Mouse (Mus musculus): ENCODE data around the gene Gm7247. TPM values are rescaled to one million over a fixed set of nuclear protein-coding genes. Genes with fewer than 3 reads are reported as not detected.
"Not testable (repeated sequence)": the region's sequence is repeated elsewhere in the genome, so short reads cannot be mapped to it uniquely, and the experiment has no call there.

Gm7247 gene
- polyA plus RNA-seq, 1 experiment from 2014 or later = not detected

GRCm38 (mm10) chr14:51482051-51482715 is 120.6 kb downstream of the Gm7247 start:
- Histone ChIP-seq H3K4me1 (ENCODE audit: control insufficient read depth, low read depth, low read length) (no peaks in the 10 kb centered on the region), H3K27me3 (ENCODE audit: control insufficient read depth, insufficient read depth, low read depth, low read length) (no peaks in the 10 kb centered on the region), H3K9me3 (replicated peaks; ENCODE audit: control insufficient read depth, low read length) (no peaks in the 10 kb centered on the region), H3K4me3 (ENCODE audit: low read depth, low read length) (no peak overlapping the region), H3K36me3 (ENCODE audit: control insufficient read depth, insufficient read depth) (no peaks in the 10 kb centered on the region), H3K9ac (ENCODE audit: low read depth, low read length) (no peak overlapping the region), H3K4me2 (ENCODE audit: low read depth, low read length) (no peak overlapping the region), H3K27ac (ENCODE audit: low read length) (no peak overlapping the region)
- WGBS (ENCODE audit: insufficient replicate concordance) = 50% methylated on average over 5 of the region's 5 CpGs
- no peak for ATAC-seq (ENCODE audit: low read depth)

DNA sequence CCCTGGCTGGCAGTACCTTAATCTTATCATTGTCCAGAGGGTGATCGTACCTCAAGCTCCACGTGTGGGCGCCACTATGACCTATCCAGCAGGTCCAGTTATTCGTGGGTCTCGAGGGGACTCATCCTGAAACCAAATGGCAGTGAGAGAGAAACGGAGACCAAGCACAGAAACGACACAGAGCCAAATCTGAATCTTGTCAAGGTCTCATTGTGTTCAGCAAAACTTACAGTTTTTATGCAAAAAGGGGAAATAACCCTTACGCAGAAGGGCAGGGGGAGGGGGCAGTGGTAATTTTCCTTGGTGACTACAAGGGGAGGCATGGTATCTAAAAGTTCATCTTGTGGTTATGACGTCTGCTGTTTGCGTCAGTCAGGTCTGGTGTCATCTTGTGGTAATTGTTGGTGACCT is 121.4 kb downstream of the Gm7247 start:
- H3K27ac ChIP-seq (ENCODE audit: low read length); H3K9me3 ChIP-seq (replicated peaks; ENCODE audit: control insufficient read depth, low read length); ATAC-seq (ENCODE audit: low read depth); H3K4me1 ChIP-seq (ENCODE audit: control insufficient read depth, low read depth, low read length); H3K27me3 ChIP-seq (ENCODE audit: control insufficient read depth, insufficient read depth, low read depth, low read length); H3K4me3 ChIP-seq (ENCODE audit: low read depth, low read length); H3K9ac ChIP-seq (ENCODE audit: low read depth, low read length); H3K4me2 ChIP-seq (ENCODE audit: low read depth, low read length); H3K36me3 ChIP-seq (ENCODE audit: control insufficient read depth, insufficient read depth): not testable (repeated sequence)
- 49% methylated on average over 10 of the region's 10 CpGs for WGBS (ENCODE audit: insufficient replicate concordance)

GRCm38 (mm10) chr14:51483671-51484070 is 122.1 kb downstream of the Gm7247 start:
- WGBS (ENCODE audit: insufficient replicate concordance) = 58% methylated on average over 1 of the region's 1 CpGs
- Histone ChIP-seq H3K9me3 (replicated peaks; ENCODE audit: control insufficient read depth, low read length) (no peaks in the 10 kb centered on the region), H3K4me3 (ENCODE audit: low read depth, low read length) (no peak overlapping the region), H3K4me2 (ENCODE audit: low read depth, low read length) (no peak overlapping the region), H3K27me3 (ENCODE audit: control insufficient read depth, insufficient read depth, low read depth, low read length) (no peaks in the 10 kb centered on the region), H3K4me1 (ENCODE audit: control insufficient read depth, low read depth, low read length) (no peaks in the 10 kb centered on the region), H3K9ac (ENCODE audit: low read depth, low read length) (no peak overlapping the region), H3K36me3 (ENCODE audit: control insufficient read depth, insufficient read depth) (no peaks in the 10 kb centered on the region), H3K27ac (ENCODE audit: low read length) (no peak overlapping the region)
- ATAC-seq (ENCODE audit: low read depth) = no peak

DNA sequence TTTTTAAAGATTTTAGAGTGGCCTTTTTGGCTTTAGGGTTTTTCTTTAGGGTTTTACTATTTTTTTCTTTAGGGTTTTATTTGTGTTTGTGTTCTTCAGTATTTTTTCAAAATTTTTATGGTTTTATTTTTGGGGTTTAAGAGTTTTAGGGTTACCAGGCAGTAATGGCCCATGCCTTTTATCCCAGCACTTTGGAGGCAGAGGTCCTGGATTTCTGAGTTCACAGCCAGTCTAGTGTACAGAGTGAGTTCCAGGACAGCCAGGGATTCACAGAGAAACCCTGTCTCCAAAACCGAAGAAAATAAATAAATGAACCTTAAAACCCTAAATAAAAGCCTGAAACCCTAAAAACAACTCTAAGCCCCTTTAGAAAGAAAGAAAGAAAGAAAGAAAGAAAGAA is 124.6 kb downstream of the Gm7247 start:
- no peaks in the 10 kb centered on the region for H3K27me3 ChIP-seq (ENCODE audit: control insufficient read depth, insufficient read depth, low read depth, low read length)
- H3K9ac ChIP-seq (ENCODE audit: low read depth, low read length) = no peak overlapping the region
- H3K4me2 ChIP-seq (ENCODE audit: low read depth, low read length) = no peak overlapping the region
- H3K36me3 ChIP-seq (ENCODE audit: control insufficient read depth, insufficient read depth) = no peaks in the 10 kb centered on the region
- H3K27ac ChIP-seq (ENCODE audit: low read length) = no peak overlapping the region
- H3K4me1 ChIP-seq (ENCODE audit: control insufficient read depth, low read depth, low read length) = no peaks in the 10 kb centered on the region
- ATAC-seq (ENCODE audit: low read depth) = no peak
- no peaks in the 10 kb centered on the region for H3K9me3 ChIP-seq (replicated peaks; ENCODE audit: control insufficient read depth, low read length)
- no peak overlapping the region for H3K4me3 ChIP-seq (ENCODE audit: low read depth, low read length)
- WGBS (ENCODE audit: insufficient replicate concordance) = 69% methylated on average over 1 of the region's 1 CpGs

DNA sequence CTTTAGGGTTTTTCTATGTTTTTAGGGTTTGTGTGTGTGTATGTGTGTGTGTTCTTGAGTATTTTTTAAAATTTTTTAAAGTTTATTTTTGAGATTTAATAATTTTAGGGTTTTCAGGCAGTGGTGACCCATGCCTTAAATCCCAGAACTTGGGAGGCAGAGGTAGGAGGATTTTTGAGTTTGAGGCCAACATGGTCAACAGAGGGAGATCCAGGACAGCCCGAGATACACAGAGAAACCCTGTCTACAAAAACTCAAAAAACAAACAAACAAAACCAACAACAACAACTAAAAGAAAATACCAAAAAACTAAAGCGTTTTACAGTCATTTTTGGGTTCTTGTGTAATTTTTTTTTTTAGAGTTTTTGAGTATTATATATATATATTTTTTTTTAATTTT is 134.2 kb downstream of the Gm7247 start:
- Histone ChIP-seq H3K9ac (ENCODE audit: low read depth, low read length) (no peak overlapping the region), H3K4me3 (ENCODE audit: low read depth, low read length) (no peak overlapping the region), H3K4me1 (ENCODE audit: control insufficient read depth, low read depth, low read length) (no peaks in the 10 kb centered on the region), H3K27me3 (ENCODE audit: control insufficient read depth, insufficient read depth, low read depth, low read length) (no peaks in the 10 kb centered on the region), H3K4me2 (ENCODE audit: low read depth, low read length) (no peak overlapping the region), H3K36me3 (ENCODE audit: control insufficient read depth, insufficient read depth) (no peaks in the 10 kb centered on the region), H3K9me3 (replicated peaks; ENCODE audit: control insufficient read depth, low read length) (no peaks in the 10 kb centered on the region), H3K27ac (ENCODE audit: low read length) (no peak overlapping the region)
- ATAC-seq (ENCODE audit: low read depth) = no peak
- WGBS (ENCODE audit: insufficient replicate concordance) = 59% methylated on average over 2 of the region's 2 CpGs

DNA sequence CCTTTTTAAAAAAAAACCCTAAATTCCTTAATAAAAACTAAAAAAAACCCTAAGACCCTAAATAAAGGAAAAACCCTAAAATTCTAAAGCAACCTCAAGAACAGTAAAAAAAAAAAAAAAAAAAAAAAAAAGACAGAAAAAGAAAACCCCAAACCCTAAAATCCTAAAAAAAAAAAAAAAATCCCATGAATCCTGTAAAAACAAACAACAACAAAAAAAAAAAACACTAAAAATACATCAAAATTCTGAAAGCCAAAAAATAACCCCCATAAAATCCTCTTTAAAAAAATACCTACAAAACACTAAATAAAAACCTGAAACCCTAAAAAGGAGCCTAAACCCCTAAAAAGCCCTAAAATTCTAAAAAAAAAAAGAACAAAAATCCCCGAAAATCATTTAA is 135.4 kb downstream of the Gm7247 start:
- Histone ChIP-seq H3K4me3 (ENCODE audit: low read depth, low read length) (no peak overlapping the region), H3K9ac (ENCODE audit: low read depth, low read length) (no peak overlapping the region), H3K27me3 (ENCODE audit: control insufficient read depth, insufficient read depth, low read depth, low read length) (no peaks in the 10 kb centered on the region), H3K36me3 (ENCODE audit: control insufficient read depth, insufficient read depth) (no peaks in the 10 kb centered on the region), H3K9me3 (replicated peaks; ENCODE audit: control insufficient read depth, low read length) (no peaks in the 10 kb centered on the region), H3K27ac (ENCODE audit: low read length) (no peak overlapping the region), H3K4me2 (ENCODE audit: low read depth, low read length) (no peak overlapping the region), H3K4me1 (ENCODE audit: control insufficient read depth, low read depth, low read length) (no peaks in the 10 kb centered on the region)
- 54% methylated on average over 1 of the region's 1 CpGs for WGBS (ENCODE audit: insufficient replicate concordance)
- no peak for ATAC-seq (ENCODE audit: low read depth)

GRCm38 (mm10) chr14:51497958-51498357 is 136.4 kb downstream of the Gm7247 start:
- WGBS (ENCODE audit: insufficient replicate concordance) = 58% methylated on average over 2 of the region's 2 CpGs
- Histone ChIP-seq H3K9ac (ENCODE audit: low read depth, low read length) (no peak overlapping the region), H3K9me3 (replicated peaks; ENCODE audit: control insufficient read depth, low read length) (no peaks in the 10 kb centered on the region), H3K27ac (ENCODE audit: low read length) (no peak overlapping the region), H3K27me3 (ENCODE audit: control insufficient read depth, insufficient read depth, low read depth, low read length) (no peaks in the 10 kb centered on the region), H3K36me3 (ENCODE audit: control insufficient read depth, insufficient read depth) (no peaks in the 10 kb centered on the region), H3K4me3 (ENCODE audit: low read depth, low read length) (no peak overlapping the region), H3K4me1 (ENCODE audit: control insufficient read depth, low read depth, low read length) (no peaks in the 10 kb centered on the region), H3K4me2 (ENCODE audit: low read depth, low read length) (no peak overlapping the region)
- no peak for ATAC-seq (ENCODE audit: low read depth)

- Histone ChIP-seq H3K4me1 (ENCODE audit: control insufficient read depth, low read depth, low read length) (no peaks in the 10 kb centered on the region), H3K9me3 (replicated peaks; ENCODE audit: control insufficient read depth, low read length) (no peaks in the 10 kb centered on the region), H3K36me3 (ENCODE audit: control insufficient read depth, insufficient read depth) (no peaks in the 10 kb centered on the region), H3K27me3 (ENCODE audit: control insufficient read depth, insufficient read depth, low read depth, low read length) (no peaks in the 10 kb centered on the region), H3K4me3 (ENCODE audit: low read depth, low read length) (no peak overlapping the region), H3K9ac (ENCODE audit: low read depth, low read length) (no peak overlapping the region), H3K27ac (ENCODE audit: low read length) (no peak overlapping the region), H3K4me2 (ENCODE audit: low read depth, low read length) (no peak overlapping the region)
- no peak for ATAC-seq (ENCODE audit: low read depth)
- WGBS (ENCODE audit: insufficient replicate concordance) = 55% methylated on average over 2 of the region's 2 CpGs
These were observed 138.2 kb downstream of the Gm7247 start for GRCm38 (mm10) chr14:51499707-51500275.

- Histone ChIP-seq H3K4me2 (ENCODE audit: low read depth, low read length) (no peak overlapping the region), H3K36me3 (ENCODE audit: control insufficient read depth, insufficient read depth) (no peaks in the 10 kb centered on the region), H3K4me3 (ENCODE audit: low read depth, low read length) (no peak overlapping the region), H3K9ac (ENCODE audit: low read depth, low read length) (no peak overlapping the region), H3K27me3 (ENCODE audit: control insufficient read depth, insufficient read depth, low read depth, low read length) (no peaks in the 10 kb centered on the region), H3K4me1 (ENCODE audit: control insufficient read depth, low read depth, low read length) (no peaks in the 10 kb centered on the region), H3K27ac (ENCODE audit: low read length) (no peak overlapping the region), H3K9me3 (replicated peaks; ENCODE audit: control insufficient read depth, low read length) (no peaks in the 10 kb centered on the region)
- WGBS (ENCODE audit: insufficient replicate concordance) = 59% methylated on average over 4 of the region's 4 CpGs
- no peak for ATAC-seq (ENCODE audit: low read depth)
These were observed 138.9 kb downstream of the Gm7247 start for GRCm38 (mm10) chr14:51500461-51500860.

All from liver, embryonic 16.5 days (tissue).